8 mouse cellular contexts compared by ENCODE assay signal in the genomic region with DNA sequence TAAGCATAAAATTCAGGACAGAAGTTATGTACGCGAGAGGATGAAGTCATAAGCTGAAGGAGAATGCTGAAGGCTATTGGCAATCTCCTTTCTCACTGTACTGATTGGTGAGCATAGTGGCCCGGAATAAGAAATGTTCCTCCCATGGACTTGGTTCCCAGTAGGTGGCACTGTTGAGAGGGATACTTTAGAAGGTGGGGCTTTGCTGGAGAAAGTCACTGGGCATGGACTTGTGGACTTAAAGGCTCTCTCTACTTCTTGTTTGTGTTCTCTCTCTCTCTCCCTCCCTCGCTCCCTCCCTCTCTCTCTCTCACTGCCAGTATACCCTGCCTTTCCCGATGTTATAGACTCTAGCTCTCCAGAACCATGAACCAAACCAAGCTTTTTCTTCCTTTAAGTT. TPM values are rescaled to one million over a fixed set of nuclear protein-coding genes. Genes with fewer than 3 reads are reported as not detected.
DNase-seq lines count a peak whose midpoint lies in the region; ATAC-seq lines count a peak whose summit lies in the region.

No protein-coding gene starts in this region.

- H3K9me3 ChIP-seq in intestine, embryonic 15.5 days, result no peaks in the 10 kb centered on the region
- no peaks in the 10 kb centered on the region for H3K9me3 ChIP-seq in intestine, embryonic 16.5 days (ENCODE audit: control insufficient read depth, low read length)
- peaks cover 3% of the 10 kb centered on the region; the same call in 1 of the 2 replicates for H3K9me3 ChIP-seq in embryonic facial prominence, embryonic 14.5 days (ENCODE audit: control insufficient read depth, low read length)

- peak; percentile 68 for DNase-seq in CD4-positive helper T cell, adult 2 months (ENCODE audit: low read depth, low spot score)
- DNase-seq in T-cell, adult 2 months (ENCODE audit: low spot score), result peak; percentile 28
- peak; percentile 61 for DNase-seq in embryonic facial prominence, embryonic 14.5 days (ENCODE audit: low spot score)
- DNase-seq in lung, adult 18-20 months, result peak; percentile 37 to 67
- peak; percentile 40 for DNase-seq in thymus, postnatal 4 days
- no peak for DNase-seq in MN1 (ENCODE audit: low spot score)

- H3K4me1 ChIP-seq in intestine, embryonic 15.5 days (replicated peaks), result peaks cover 12% of the 10 kb centered on the region; the same call in 1 of the 2 replicates
- H3K4me1 ChIP-seq in intestine, embryonic 16.5 days (ENCODE audit: control insufficient read depth, insufficient read depth, low read length), result peaks cover 13% of the 10 kb centered on the region
- peaks cover 9% of the 10 kb centered on the region; the same call in 1 of the 2 replicates for H3K4me1 ChIP-seq in embryonic facial prominence, embryonic 14.5 days (ENCODE audit: control insufficient read depth, insufficient read depth, low read length)

- H3K4me2 ChIP-seq in intestine, embryonic 15.5 days (replicated peaks), result no peak overlapping the region
- no peak overlapping the region for H3K4me2 ChIP-seq in intestine, embryonic 16.5 days (ENCODE audit: low read depth, low read length)
- H3K4me2 ChIP-seq in embryonic facial prominence, embryonic 14.5 days (ENCODE audit: low read depth, low read length), result no peak overlapping the region

- H3K9ac ChIP-seq in intestine, embryonic 15.5 days, result no peak overlapping the region
- no peak overlapping the region for H3K9ac ChIP-seq in intestine, embryonic 16.5 days (ENCODE audit: low read depth, low read length)
- H3K9ac ChIP-seq in embryonic facial prominence, embryonic 14.5 days (ENCODE audit: low read depth, low read length), result no peak overlapping the region

- H3K4me3 ChIP-seq in intestine, embryonic 15.5 days (replicated peaks), result no peak overlapping the region
- no peak overlapping the region for H3K4me3 ChIP-seq in intestine, embryonic 16.5 days (ENCODE audit: low read length)
- no peak overlapping the region for H3K4me3 ChIP-seq in embryonic facial prominence, embryonic 14.5 days (ENCODE audit: low read depth, low read length)

- no peaks in the 10 kb centered on the region for H3K36me3 ChIP-seq in intestine, embryonic 15.5 days
- H3K36me3 ChIP-seq in intestine, embryonic 16.5 days (ENCODE audit: control insufficient read depth, insufficient read depth, low read length), result no peaks in the 10 kb centered on the region
- no peaks in the 10 kb centered on the region for H3K36me3 ChIP-seq in embryonic facial prominence, embryonic 14.5 days (ENCODE audit: control insufficient read depth, insufficient read depth, low read length)

- no peak overlapping the region for H3K27ac ChIP-seq in intestine, embryonic 15.5 days
- H3K27ac ChIP-seq in intestine, embryonic 16.5 days (ENCODE audit: low read length), result no peak overlapping the region
- H3K27ac ChIP-seq in embryonic facial prominence, embryonic 14.5 days (replicated peaks; ENCODE audit: low read depth, low read length), result no peak overlapping the region

- no peaks in the 10 kb centered on the region for H3K27me3 ChIP-seq in intestine, embryonic 15.5 days (replicated peaks)
- no peaks in the 10 kb centered on the region for H3K27me3 ChIP-seq in intestine, embryonic 16.5 days (replicated peaks; ENCODE audit: control insufficient read depth, insufficient read depth, low read length)
- H3K27me3 ChIP-seq in embryonic facial prominence, embryonic 14.5 days (replicated peaks; ENCODE audit: control insufficient read depth, insufficient read depth, low read length), result no peaks in the 10 kb centered on the region

- peak; percentile 68 for ATAC-seq in intestine, embryonic 15.5 days
- no peak; the same call in 1 of the 2 replicates for ATAC-seq in intestine, embryonic 16.5 days
- ATAC-seq in embryonic facial prominence, embryonic 14.5 days (ENCODE audit: low read depth), result no peak

- 31% methylated on average over 5 of the region's 5 CpGs for WGBS in intestine, embryonic 15.5 days
- 26% methylated on average over 5 of the region's 5 CpGs for WGBS in intestine, embryonic 16.5 days
- 33% methylated on average over 5 of the region's 5 CpGs for WGBS in embryonic facial prominence, embryonic 14.5 days

RNA-seq across cellular contexts. Expression of a gene that starts 45.8 kb away (rescaled TPM):
- polyA plus RNA-seq in intestine, embryonic 15.5 days (2015; fragmentation: Nextera tagmentation; extraction: Ambion mirVana), result 0.19 and 0.34 TPM in 2 replicates
- polyA plus RNA-seq in intestine, embryonic 16.5 days (2015; fragmentation: Nextera tagmentation; extraction: Ambion mirVana), result 0.29 TPM in 2 replicates
- polyA plus RNA-seq in embryonic facial prominence, embryonic 14.5 days (2014; fragmentation: Nextera tagmentation; extraction: Ambion mirVana), result 0.11 and 0.42 TPM in 2 replicates

RNA-seq across cellular contexts. Expression of a gene that starts 50.3 kb away (rescaled TPM):
- 75.4 and 81.8 TPM in 2 replicates for polyA plus RNA-seq in intestine, embryonic 15.5 days (2015; fragmentation: Nextera tagmentation; extraction: Ambion mirVana)
- 61.4 and 76.9 TPM in 2 replicates for polyA plus RNA-seq in intestine, embryonic 16.5 days (2015; fragmentation: Nextera tagmentation; extraction: Ambion mirVana)
- 77.9 and 92.6 TPM in 2 replicates for polyA plus RNA-seq in embryonic facial prominence, embryonic 14.5 days (2014; fragmentation: Nextera tagmentation; extraction: Ambion mirVana)
